Mouse (Mus musculus) liver, adult 2 months (tissue): ENCODE measurements around the gene Per1.

Experiments used
- CTCF ChIP-seq: fragments of 200-500 bp; IDR thresholded peaks from 2 replicates; pipeline ENCODE4 v1.5.1; 2011; ENCODE audit warnings: low read depth, low read length, control low read depth
- POLR2A ChIP-seq: fragments of 200-500 bp; IDR thresholded peaks from 2 replicates; pipeline ENCODE4 v1.6.1; 2011; ENCODE audit warnings: low read length, control low read depth; ENCODE audit not compliant: insufficient read depth; ENCODE audit errors: extremely low read depth

DNA sequence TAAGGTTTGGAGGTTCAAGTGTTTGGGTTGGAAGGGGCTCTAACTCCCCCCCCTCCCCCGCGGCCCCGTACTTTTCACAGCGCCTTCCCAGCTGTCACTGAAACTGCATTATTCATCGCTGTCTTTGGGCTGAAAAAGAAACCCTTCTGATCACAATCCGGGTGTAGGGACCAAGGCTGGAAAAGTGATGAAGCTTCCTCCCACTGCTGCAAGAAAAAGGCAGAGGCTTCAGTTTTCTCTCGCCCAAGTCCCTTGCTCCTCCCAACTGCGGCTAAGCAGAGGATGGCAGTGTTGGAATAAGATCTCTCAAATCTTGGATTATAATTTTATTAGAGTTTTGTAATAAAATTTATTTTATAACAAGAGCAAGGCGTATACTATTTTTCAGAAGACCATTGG lies 22.4 kb upstream of the Per1 start:
- TF ChIP-seq POLR2A (no peak), CTCF (no peak)
